Mouse (Mus musculus) cerebellum, postnatal 36 days (tissue): ENCODE results near the gene Vac14.
"Not testable (repeated sequence)": the region's sequence is repeated elsewhere in the genome, so short reads cannot be mapped to it uniquely, and the experiment has no call there.

Experiments
- DNase-seq, 2 experiments: peaks; one replicate each; pipeline ENCODE4 v3.0.0; 2021 to 2022; ENCODE audit warnings: mixed read lengths in 2 of 2

The Vac14 gene

GRCm38 (mm10) chr8:110649286-110649685 is 30.9 kb downstream of the Vac14 start:
- peak; percentile 35 to 47 for DNase-seq

- no peak for DNase-seq
Measured at GRCm38 (mm10) chr8:110650838-110651237, 32.5 kb downstream of the Vac14 start.

DNA sequence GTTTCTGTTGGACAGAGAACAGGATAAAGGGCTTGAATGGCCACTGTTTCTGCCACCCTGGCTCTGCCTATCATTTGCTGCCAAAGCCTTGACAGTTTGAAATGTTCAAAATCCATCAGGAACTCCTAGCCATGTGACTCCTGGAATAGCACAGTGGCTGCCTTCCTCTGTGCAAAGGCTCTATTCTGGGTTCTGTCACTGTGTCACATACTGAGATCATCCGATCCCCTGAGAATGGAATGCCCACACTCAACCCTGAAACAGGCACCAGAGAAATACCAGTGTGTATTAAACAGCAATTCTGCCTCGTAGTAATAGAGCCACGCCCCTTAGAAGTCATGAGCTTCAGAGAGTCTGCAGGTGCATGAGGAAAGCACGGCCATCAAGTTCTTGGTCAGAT is 33.5 kb downstream of the Vac14 start:
- no peak for DNase-seq

GRCm38 (mm10) chr8:110654075-110655060 is 36.0 kb downstream of the Vac14 start:
- DNase-seq = no peak

DNA sequence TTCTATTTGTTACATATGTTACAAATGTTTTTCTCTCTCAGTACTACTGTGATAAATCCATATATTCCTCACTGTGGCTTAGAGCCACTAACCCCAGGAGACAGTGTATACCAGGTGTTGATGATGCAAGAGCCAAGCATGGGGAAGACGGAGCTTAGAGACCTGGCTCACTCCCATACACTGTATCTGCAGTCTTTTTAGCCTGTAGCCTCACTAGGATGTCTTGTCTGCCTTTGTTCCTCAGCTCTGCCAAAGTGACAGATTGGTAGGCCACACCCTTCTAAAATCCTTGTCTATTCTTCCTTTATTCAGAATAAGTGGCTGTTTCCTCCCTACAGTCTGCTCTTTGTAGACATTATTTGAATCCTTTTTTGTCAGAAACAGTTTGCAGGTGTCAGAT is 37.4 kb downstream of the Vac14 start:
- peak; percentile 33 to 38 for DNase-seq

- DNase-seq = no peak
Measured at GRCm38 (mm10) chr8:110657661-110658060, 39.3 kb downstream of the Vac14 start.

GRCm38 (mm10) chr8:110660121-110660520 is 41.7 kb downstream of the Vac14 start:
- DNase-seq = peak in 1 of 2 experiments; percentile 4

GRCm38 (mm10) chr8:110662545-110662944 is 44.2 kb downstream of the Vac14 start:
- DNase-seq = no peak

DNA sequence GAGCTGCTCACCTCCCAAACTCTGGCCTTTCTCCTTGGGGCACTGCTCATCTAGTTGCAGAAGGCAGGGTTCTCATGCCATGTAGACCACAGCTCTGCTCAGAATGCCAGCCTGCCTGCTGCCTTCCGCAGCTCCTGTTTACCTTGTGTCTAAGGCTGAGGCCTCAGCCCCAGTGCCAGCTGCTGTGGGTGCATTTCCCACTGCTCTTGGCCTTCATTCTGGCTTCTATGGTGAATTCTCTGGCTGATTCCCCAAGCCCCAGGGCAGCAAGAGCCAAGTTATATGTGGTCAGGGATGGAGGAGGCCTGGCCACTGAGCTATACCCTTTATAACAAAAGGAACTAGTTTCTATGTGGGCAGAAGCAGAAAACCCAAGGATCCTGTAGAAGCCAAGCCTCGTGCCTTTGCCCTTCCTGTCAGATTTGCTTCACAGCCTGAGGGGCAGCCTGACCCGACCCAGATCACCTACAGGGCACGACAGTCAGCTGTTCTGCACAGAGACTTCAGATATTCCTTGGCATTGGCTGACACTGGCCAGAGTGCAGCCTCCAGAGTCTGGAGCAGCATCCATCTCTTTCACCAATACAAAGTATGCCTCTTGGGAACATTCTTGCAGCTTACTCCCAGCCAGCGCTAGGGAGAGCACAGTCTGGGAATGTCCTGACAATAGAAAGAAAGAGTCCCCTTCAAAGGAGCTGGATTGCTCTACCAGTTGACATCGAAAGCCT is 44.8 kb downstream of the Vac14 start:
- peak in 1 of 2 experiments; percentile 36 for DNase-seq

- peak; percentile 82 to 87 for DNase-seq
Measured at GRCm38 (mm10) chr8:110664202-110664896, 46.0 kb downstream of the Vac14 start.

DNA sequence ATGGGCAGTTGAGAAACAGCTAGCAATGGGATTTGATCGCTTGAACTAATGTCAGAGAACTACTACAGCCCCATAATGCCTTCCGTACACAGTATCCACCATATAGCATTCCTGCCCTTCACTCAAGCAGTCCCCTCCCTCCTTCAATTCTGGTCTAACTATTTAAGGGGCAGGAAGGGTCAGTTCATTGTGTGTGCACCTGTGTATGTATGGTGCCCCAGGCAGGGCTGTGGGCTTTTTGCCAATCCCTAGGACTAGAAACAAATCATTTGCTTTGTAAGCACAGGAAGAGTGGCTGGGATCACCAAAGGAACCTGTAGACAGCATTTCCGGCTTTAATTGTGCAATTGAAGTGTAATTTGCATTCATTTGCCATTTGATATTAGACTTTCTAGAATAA is 46.6 kb downstream of the Vac14 start:
- no peak for DNase-seq

DNA sequence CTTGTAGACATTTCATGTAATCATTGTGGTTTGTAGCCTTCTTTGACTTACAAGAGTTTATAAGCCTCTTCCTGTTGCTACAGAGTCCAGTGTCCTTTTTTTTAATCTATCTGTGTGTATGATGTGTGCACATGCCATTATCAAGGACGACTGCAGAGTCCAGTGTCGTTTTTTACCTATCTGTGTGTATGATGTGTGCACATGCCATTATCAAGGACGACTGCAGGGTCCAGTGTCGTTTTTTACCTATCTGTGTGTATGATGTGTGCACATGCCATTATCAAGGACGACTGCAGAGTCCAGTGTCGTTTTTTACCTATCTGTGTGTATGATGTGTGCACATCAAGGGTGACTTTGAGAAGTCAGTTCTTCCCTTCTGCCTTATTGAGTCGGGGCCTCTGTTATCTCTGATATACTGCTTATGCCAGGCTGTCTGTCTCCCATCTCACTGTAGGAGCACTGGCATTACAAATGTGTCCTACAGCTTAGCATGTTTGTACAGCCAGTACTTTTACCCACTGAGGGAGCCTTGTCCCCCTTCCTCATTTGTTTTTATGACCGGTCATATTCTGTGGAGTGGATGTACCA is 49.3 kb downstream of the Vac14 start:
- not testable (repeated sequence) for DNase-seq

DNA sequence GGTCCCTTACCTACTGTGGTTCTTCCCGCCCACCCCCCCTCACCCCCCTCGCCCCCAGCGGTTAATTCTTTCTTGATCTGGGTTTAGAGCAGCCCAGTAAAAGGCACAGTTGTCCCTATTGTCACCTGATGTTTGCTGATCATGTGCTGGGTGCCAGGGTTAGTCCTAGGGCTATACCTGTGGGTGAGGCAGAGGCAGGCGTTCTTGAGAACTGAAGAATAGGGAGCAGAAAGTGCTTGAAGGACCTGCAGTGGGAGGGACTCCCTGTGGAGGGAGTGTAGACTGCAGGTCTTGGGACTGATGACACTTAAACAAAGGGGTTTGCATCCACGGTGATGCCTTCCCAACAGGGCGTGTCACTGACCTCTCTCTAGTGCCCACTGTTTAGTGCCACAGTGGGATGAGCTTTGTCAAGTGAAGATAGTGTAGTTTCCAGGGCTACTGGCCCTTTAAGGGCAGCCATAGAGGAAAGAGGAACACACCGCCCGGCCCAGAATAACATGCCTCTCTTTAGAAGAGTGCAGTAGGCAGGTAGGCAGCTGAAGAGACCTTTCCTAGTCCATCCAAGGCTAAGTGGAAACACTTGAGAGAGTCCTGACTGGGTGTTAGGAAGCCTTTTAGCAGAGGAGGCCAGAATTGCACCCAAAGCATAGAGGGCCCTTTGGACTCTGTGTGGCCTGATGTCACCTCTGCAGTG is 51.7 kb downstream of the Vac14 start:
- no peak for DNase-seq

DNA sequence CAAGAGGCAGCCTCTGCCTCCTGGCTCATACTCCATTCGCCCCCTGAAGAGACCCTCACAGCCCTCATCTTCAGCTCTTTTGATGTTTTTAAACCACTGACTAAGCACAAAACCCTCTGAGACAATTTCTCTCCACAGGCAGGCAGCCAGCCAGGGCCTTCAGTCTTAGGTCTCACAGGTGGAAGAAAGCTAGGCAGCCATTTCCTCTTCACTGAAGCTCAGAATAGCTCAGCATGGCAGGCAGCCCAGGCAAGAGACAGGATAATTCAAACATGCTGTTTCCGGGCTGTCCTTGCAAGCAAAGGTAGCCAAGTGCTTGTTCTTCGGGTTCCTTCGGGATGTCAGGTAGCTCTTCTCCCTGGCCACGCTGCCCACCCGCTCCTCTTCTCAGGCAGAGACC is 52.9 kb downstream of the Vac14 start:
- peak; percentile 88 for DNase-seq

DNA sequence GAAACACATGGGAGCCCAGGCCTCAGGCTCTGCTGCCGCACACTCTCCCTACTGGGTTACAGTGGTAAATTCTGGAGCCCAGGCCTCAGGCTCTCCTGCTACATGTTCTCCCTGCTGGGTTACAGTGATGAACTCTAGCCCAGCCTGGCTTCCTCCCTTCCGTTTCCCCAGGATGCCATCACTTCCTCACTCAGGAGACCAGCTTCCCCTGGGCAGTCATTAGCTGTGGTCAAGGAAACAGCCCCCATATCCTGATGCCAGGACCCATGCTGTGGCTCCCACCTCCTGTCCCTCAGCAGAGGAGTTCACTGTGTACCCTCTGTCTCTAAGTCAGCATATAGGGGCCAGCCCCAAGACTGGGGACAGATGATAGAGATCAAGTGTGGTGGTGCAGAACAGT is 53.7 kb downstream of the Vac14 start:
- no peak for DNase-seq

DNA sequence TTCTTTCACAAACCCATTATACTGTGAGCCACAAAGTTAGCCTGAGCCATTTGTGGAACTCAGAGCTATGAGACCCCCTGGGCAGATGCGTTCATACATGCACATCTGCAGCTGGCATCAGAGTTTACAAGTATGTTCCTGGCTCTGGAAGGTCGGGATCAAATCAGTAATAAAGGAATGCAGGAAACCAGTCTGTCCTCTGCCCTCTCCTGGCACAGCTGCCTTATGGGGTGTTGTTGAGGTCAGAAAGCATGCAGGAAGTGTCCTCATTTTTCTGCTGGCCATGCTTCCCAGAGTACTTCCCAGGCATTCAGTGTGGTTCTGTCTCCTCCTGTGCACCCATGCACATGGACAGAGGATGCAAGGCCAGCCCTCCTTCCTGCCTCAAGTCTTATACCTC is 54.8 kb downstream of the Vac14 start:
- DNase-seq = no peak

GRCm38 (mm10) chr8:110674589-110674988 is 56.2 kb downstream of the Vac14 start:
- DNase-seq = no peak

DNA sequence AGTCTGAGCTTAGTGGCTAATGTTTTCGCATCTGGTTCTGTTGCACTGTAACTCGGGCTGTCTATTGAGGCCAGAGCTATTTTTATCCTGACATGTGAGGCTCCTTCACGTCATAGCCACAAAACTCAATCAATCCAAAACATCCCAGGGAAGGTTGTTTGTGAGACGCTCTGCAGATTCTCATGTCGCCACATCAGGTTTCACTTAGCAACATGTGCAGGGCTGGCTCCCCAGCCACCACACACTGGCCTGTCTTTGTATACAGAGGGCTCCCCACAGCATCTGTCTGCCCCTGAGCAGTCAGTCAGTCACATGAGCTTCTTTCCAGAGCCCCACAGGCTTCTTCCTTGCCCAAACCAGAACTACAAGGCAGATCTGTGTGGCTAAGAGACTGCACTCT is 58.3 kb downstream of the Vac14 start:
- no peak for DNase-seq

DNA sequence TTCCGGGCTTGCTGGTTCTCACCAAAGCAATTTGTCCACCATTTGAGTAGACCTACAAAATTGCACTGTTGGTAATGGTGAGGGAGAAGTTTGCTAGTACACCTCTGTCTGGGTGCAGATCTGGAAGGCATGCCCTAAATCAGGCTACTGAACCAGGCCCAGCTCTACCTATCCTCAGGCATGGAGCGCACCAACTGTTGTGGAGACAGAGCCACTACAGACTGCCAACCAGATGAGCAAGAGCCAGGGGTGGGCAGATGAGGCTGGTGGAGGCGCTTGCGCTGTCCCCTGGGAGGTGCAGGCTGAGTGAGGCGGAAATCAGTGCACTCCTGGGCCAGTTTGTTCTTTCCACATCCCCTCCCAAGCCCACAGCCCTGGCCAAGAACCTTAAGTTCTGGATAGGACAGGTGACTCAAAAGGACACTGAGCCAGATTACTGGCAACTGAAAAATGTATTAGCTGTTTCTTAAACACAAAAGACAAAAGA is 58.8 kb downstream of the Vac14 start:
- DNase-seq = no peak

DNA sequence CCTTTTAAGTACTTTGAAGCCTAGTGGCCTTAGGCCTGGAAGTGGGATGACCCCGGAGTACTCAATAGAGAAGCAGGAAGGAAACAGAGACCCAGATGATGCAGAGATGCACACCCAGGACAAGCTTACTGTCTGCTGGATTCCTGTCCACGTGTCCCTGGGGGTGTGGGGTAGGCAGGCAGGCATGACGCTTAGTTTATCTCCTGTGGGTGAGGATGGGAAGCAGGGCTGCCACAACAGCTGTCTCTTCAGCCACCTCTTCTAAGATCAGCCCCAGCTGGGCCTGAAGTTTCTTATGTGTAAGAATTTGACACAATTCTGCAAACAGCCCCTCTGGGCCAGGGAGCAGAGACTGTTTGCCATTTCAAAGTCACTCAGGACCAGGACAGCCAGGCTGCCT is 60.6 kb downstream of the Vac14 start:
- DNase-seq = no peak

GRCm38 (mm10) chr8:110687726-110688125 is 69.3 kb downstream of the Vac14 start:
- no peak for DNase-seq

DNA sequence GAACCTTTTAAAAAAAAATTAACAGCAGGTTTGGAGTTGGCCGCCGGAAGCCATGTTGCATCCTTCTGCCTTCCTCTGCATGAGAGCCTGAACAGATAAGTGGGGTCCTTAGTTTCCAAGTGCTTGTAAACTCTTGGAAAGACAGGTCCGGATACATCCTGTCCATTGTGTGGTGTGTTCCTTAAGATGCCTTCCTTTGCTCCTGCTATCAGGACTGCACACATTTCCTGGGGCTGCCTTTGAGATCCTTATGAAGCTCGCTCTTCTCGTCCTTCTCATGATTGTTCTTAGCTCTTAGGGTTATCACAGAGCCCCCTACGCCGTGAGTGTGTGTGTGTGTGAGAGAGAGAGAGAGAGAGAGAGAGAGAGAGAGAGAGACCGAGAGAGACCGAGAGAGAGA is 71.6 kb downstream of the Vac14 start:
- no peak for DNase-seq
